Mouse (Mus musculus): ENCODE data around the gene Unc5b. TPM values are rescaled to one million over a fixed set of nuclear protein-coding genes. Genes with fewer than 3 reads are reported as not detected.

Unc5b gene
- polyA plus RNA-seq, 1 experiment from 2014 or later: 6.0 TPM

DNA sequence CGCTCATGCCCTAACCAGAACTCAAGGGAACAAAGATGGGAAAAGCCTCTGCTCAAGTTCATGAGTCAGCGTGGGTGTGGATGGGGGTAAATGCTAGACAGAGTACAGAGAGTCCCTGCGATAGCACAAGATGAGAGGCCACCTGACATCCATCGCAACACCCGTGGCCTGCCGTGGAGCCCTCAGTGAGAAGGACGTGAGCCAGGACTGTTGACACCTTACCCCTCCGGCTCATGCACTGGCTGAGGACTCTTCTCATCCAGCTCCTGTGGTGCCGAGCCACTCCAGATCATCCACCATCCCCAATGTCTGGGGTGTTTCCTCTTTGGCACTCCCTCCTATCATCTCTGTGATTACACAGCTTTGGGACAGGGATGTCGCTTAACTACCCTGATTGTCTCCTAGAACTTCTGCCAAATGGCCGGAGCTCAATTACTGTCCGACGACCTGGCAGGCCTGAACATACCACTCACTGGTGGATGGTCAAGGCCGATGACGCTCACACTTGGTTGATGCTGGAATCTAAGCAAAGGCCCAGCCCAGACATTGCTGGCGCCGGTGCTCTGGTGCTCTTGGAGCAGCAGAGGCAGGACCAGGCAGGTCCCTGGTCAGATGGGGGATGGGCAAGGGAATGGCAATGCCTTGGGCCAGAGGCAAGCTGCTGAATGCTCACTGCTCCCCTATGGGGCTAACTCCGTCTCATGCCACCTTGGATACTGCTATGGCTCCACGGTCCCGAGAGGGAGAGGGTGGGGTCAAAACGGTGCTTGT is 25.8 kb downstream of the Unc5b start:
- WGBS: 68% methylated on average over 21 of the region's 21 CpGs
- Histone ChIP-seq H3K27ac (replicated peaks) (peak overlapping the region; percentile 82), H3K9me3 (no peaks in the 10 kb centered on the region), H3K4me1 (peaks cover 90% of the 10 kb centered on the region), H3K36me3 (replicated peaks) (no peaks in the 10 kb centered on the region), H3K4me3 (no peak overlapping the region), H3K27me3 (replicated peaks; ENCODE audit: low read depth, poor library complexity, severe bottlenecking) (peaks cover 68% of the 10 kb centered on the region)
- DNase-seq (ENCODE audit: low spot score): no peak

DNA sequence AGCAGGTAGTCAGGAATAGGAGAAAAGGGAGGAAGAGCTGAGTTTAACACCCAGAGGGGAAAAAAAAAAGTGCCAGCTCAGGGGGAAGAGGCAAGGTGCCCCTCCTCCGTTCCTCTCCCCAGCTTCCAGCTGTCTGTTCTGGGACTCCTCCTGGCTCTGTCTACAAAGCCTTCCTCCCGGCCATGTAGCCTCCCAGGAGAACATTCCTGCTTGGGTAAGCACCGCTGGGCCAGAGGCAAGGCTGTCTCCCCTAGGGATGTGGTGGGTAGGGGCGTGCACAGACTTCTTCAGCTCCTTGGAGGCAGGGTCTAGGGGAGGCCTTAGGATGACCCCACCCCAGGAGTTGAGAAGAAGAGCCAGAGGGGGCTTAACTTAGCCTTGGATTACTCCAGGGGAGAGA is 26.5 kb downstream of the Unc5b start:
- Histone ChIP-seq H3K27ac (replicated peaks) (peak overlapping the region; percentile 82), H3K9me3 (no peaks in the 10 kb centered on the region), H3K36me3 (replicated peaks) (no peaks in the 10 kb centered on the region), H3K4me3 (no peak overlapping the region), H3K27me3 (replicated peaks; ENCODE audit: low read depth, poor library complexity, severe bottlenecking) (peaks cover 69% of the 10 kb centered on the region), H3K4me1 (peaks cover 92% of the 10 kb centered on the region)
- WGBS: 34% methylated on average over 4 of the region's 4 CpGs
- DNase-seq (ENCODE audit: low spot score): no peak

DNA sequence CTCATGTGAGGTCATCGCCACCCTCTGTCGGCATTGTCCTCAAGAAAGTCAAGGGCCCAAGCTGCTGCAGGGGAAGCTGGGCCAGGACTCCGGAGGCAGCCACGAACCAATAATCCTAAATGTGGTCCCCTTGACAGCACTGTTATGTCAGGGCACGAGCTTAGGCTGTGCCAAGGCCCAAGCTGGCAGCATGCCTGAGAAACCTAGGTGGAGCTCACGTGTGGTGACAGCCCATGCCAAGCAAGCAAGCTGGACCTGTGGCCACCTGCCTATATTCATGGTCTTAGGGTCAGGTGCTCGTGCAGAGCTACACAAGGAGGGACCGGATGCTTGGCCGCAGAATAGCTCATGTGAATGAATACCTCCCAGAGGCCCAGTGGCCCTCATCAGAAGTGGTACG is 27.4 kb downstream of the Unc5b start:
- Histone ChIP-seq H3K36me3 (replicated peaks) (no peaks in the 10 kb centered on the region), H3K4me1 (peaks cover 92% of the 10 kb centered on the region), H3K27me3 (replicated peaks; ENCODE audit: low read depth, poor library complexity, severe bottlenecking) (peaks cover 75% of the 10 kb centered on the region), H3K9me3 (no peaks in the 10 kb centered on the region), H3K27ac (replicated peaks) (0 out of 2 replicates have a peak overlapping the region, but pooled peaks have one; percentile 40), H3K4me3 (no peak overlapping the region)
- no peak for DNase-seq (ENCODE audit: low spot score)
- 92% methylated on average over 10 of the region's 10 CpGs for WGBS

DNA sequence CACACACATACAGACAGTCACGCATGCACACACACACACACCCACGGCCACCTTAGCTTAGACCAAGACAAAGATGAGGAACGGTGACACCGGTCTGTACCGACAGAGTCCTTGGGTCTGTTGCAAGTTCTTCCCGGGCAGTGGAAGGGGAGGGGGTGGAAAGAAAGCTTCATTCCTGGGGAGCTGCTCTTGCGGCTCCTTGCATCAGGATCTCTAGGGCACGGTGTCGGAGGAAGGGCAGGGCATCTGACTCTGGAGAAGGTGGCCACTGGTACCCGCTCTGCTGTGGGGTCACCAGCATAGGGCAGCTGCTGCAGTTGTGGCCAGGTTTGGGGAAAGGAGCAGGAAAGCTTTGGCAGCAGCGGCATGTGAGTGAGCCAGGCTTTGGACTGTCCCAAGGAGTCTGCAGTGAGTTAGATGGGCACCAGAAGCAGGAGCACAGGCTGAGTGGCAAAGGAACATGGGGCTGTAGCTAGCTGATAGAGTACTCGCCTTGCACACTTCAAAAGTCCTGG is 29.4 kb downstream of the Unc5b start:
- Histone ChIP-seq H3K36me3 (replicated peaks) (no peaks in the 10 kb centered on the region), H3K4me3 (no peak overlapping the region), H3K9me3 (no peaks in the 10 kb centered on the region), H3K27ac (replicated peaks) (no peak overlapping the region; the same call in 1 of the 2 replicates), H3K4me1 (peaks cover 89% of the 10 kb centered on the region), H3K27me3 (replicated peaks; ENCODE audit: low read depth, poor library complexity, severe bottlenecking) (peaks cover 68% of the 10 kb centered on the region)
- 63% methylated on average over 12 of the region's 12 CpGs for WGBS
- no peak for DNase-seq (ENCODE audit: low spot score)

- no peak overlapping the region; the same call in 1 of the 2 replicates for H3K27ac ChIP-seq (replicated peaks)
- H3K27me3 ChIP-seq (replicated peaks; ENCODE audit: low read depth, poor library complexity, severe bottlenecking): peaks cover 67% of the 10 kb centered on the region
These were observed 30.0 kb downstream of the Unc5b start for GRCm38 (mm10) chr10:60801168-60801897.

DNA sequence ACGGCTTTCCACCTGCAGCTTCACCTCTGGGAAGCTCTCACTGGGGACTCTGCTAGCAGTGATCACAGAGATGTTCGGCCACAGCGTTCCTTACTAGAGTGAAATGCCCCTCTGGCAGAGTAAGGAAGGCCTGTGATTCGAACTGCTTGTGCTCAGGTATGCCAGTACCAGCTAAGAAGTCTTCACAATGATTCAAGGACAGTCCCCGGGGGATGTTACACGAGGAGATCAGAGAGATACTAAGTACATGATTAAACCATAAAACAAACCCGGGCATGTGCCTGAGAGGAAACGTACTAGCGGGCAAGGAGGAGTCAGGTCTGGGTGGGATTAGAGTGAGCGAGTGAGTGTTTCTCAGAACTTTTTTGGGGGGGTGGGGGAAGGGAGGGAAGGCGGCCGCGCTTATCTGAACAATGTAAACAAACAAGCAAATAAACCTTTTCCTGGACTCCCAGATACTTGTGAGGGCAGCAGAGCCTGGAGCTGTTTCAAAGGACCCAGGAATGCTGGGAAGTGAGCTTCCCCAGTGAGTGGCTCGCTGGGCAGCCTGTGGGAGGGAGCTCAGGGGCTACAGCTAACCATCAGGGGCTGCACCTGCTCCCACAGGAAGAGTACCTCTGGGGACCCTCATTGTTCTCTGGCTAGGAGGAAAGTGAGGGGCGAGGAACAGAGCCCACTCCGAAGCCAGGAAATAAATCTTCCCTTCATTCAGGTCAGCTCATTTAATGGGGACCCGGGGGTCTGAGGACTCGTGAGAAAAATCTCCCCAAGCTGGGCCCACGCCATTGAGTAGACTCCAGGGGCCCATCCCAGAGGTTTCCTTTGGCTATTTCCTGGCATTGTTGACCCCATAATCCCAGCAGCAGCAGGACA is 30.9 kb downstream of the Unc5b start:
- H3K9me3 ChIP-seq: no peaks in the 10 kb centered on the region
- H3K27me3 ChIP-seq (replicated peaks; ENCODE audit: low read depth, poor library complexity, severe bottlenecking): peaks cover 67% of the 10 kb centered on the region
- no peak for DNase-seq (ENCODE audit: low spot score)
- H3K36me3 ChIP-seq (replicated peaks): no peaks in the 10 kb centered on the region
- H3K4me1 ChIP-seq: peaks cover 89% of the 10 kb centered on the region
- H3K27ac ChIP-seq (replicated peaks): no peak overlapping the region; the same call in 1 of the 2 replicates
- H3K4me3 ChIP-seq: no peak overlapping the region
- WGBS: 16% methylated on average over 19 of the region's 19 CpGs

More at GRCm38 (mm10) chr10:60801168-60801897, 30.0 kb downstream of the Unc5b start:
- Histone ChIP-seq H3K36me3 (replicated peaks) (no peaks in the 10 kb centered on the region), H3K9me3 (no peaks in the 10 kb centered on the region), H3K4me3 (no peak overlapping the region), H3K4me1 (peaks cover 89% of the 10 kb centered on the region)
- no peak for DNase-seq (ENCODE audit: low spot score)
- WGBS: 38% methylated on average over 11 of the region's 11 CpGs

GRCm38 (mm10) chr10:60797682-60798422 is 33.5 kb downstream of the Unc5b start:
- 0 out of 2 replicates have a peak overlapping the region, but pooled peaks have one; percentile 26 for H3K27ac ChIP-seq (replicated peaks)
- H3K36me3 ChIP-seq (replicated peaks): no peaks in the 10 kb centered on the region
- H3K4me1 ChIP-seq: peaks cover 97% of the 10 kb centered on the region
- 88% methylated on average over 14 of the region's 14 CpGs for WGBS
- no peaks in the 10 kb centered on the region for H3K9me3 ChIP-seq
- DNase-seq (ENCODE audit: low spot score): no peak
- peaks cover 56% of the 10 kb centered on the region for H3K27me3 ChIP-seq (replicated peaks; ENCODE audit: low read depth, poor library complexity, severe bottlenecking)
- H3K4me3 ChIP-seq: no peak overlapping the region

GRCm38 (mm10) chr10:60796474-60796873 is 34.9 kb downstream of the Unc5b start:
- WGBS: 89% methylated on average over 7 of the region's 7 CpGs
- Histone ChIP-seq H3K36me3 (replicated peaks) (no peaks in the 10 kb centered on the region), H3K27ac (replicated peaks) (no peak overlapping the region), H3K4me1 (peaks cover 97% of the 10 kb centered on the region), H3K4me3 (no peak overlapping the region), H3K27me3 (replicated peaks; ENCODE audit: low read depth, poor library complexity, severe bottlenecking) (peaks cover 48% of the 10 kb centered on the region), H3K9me3 (no peaks in the 10 kb centered on the region)
- no peak for DNase-seq (ENCODE audit: low spot score)

GRCm38 (mm10) chr10:60796028-60796427 is 35.4 kb downstream of the Unc5b start:
- H3K27me3 ChIP-seq (replicated peaks; ENCODE audit: low read depth, poor library complexity, severe bottlenecking): peaks cover 47% of the 10 kb centered on the region

DNA sequence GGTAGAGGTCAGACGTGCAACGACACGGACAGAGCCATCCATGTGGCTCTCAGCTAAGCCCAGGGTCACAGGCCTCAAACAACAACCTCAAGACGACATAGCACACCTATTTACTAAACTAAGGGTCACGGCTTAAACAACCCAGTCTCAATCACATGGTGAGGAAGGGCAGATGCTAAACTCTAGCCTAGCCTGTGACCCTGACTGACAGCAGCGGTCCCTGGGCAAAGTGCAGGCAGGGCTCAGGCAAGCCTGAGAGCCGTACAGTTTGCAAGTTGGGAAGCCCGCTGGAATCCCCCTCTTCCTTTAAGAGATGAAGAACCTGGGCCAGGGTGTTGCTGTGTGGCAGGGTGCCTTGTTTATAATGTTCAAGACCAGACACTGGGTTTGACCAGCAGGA is 36.6 kb downstream of the Unc5b start:
- H3K4me1 ChIP-seq: peaks cover 82% of the 10 kb centered on the region
- H3K27me3 ChIP-seq (replicated peaks; ENCODE audit: low read depth, poor library complexity, severe bottlenecking): peaks cover 35% of the 10 kb centered on the region

More at GRCm38 (mm10) chr10:60796028-60796427, 35.4 kb downstream of the Unc5b start:
- H3K4me1 ChIP-seq: peaks cover 94% of the 10 kb centered on the region
- 73% methylated on average over 5 of the region's 5 CpGs for WGBS
- peak overlapping the region; percentile 78 for H3K27ac ChIP-seq (replicated peaks)
- H3K36me3 ChIP-seq (replicated peaks): no peaks in the 10 kb centered on the region
- H3K4me3 ChIP-seq: no peak overlapping the region
- no peak for DNase-seq (ENCODE audit: low spot score)
- H3K9me3 ChIP-seq: no peaks in the 10 kb centered on the region

DNA sequence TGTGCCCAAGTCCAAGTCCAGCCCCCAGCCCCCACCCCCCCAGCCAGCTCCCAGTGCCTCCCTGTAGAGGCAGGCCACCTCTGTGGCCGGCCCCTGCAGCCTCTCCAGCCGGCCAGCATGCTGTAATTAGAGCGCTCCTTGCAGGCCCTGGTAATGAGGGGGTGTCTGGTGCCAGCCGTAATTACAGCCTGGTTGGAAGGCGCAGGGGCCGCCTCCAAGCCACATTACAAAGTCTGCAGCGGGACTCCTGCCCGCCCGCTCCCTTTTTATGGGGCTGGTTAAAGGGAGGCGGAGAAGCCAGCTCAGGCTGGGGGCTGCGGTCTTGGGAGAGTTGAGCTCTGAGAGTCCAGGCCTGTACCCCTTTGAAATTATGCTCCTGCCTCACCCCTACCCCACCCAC is 37.0 kb downstream of the Unc5b start:
- 20% methylated on average over 11 of the region's 11 CpGs for WGBS
- peak overlapping the region; percentile 78 for H3K27ac ChIP-seq (replicated peaks)
- DNase-seq (ENCODE audit: low spot score): peak; percentile 74
- H3K36me3 ChIP-seq (replicated peaks): no peaks in the 10 kb centered on the region
- H3K27me3 ChIP-seq (replicated peaks; ENCODE audit: low read depth, poor library complexity, severe bottlenecking): peaks cover 31% of the 10 kb centered on the region
- H3K9me3 ChIP-seq: no peaks in the 10 kb centered on the region
- peaks cover 80% of the 10 kb centered on the region for H3K4me1 ChIP-seq
- H3K4me3 ChIP-seq: 0 out of 2 replicates have a peak overlapping the region, but pooled peaks have one; percentile 8

More for the DNA sequence above, 36.6 kb downstream of the Unc5b start:
- Histone ChIP-seq H3K9me3 (no peaks in the 10 kb centered on the region), H3K4me3 (0 out of 2 replicates have a peak overlapping the region, but pooled peaks have one; percentile 8), H3K36me3 (replicated peaks) (no peaks in the 10 kb centered on the region), H3K27ac (replicated peaks) (peak overlapping the region; percentile 78)
- DNase-seq (ENCODE audit: low spot score): peak; percentile 35
- WGBS: 27% methylated on average over 8 of the region's 8 CpGs
